Mouse (Mus musculus) liver, embryonic 14.5 days (tissue): ENCODE results near the gene 1700028P14Rik. TPM values are rescaled to one million over a fixed set of nuclear protein-coding genes. Genes with fewer than 3 reads are reported as not detected.
A peak's percentile ranks its signal among the peaks of the same experiment; 100 is the strongest.

ENCODE experiments used
- ATAC-seq: fragments of 200-750 bp; cut with Nextera tagmentation; 2 replicates; pipeline ENCODE4 v1.8.0; 2017; ENCODE audit warnings: moderate number of reproducible peaks, mild to moderate bottlenecking, moderate library complexity; ENCODE audit not compliant: insufficient read depth
- DNase-seq, 3 experiments: peaks; one replicate each; pipeline ENCODE4 v3.0.0-alpha.2; 2012 to 2013; ENCODE audit warnings: low read depth in 3 of 3, low spot score in 3 of 3
- H3K27ac ChIP-seq: fragments of 300-500 bp; sonication (generic); 2 replicates; pipeline ENCODE4 v1.5.1; 2014; ENCODE audit warnings: moderate library complexity, mild to moderate bottlenecking, control low read depth, inconsistent platforms
- H3K27me3 ChIP-seq: fragments of 300-500 bp; sonication (generic); 2 replicates; pipeline ENCODE4 v1.6.1; 2014; ENCODE audit warnings: mild to moderate bottlenecking, low read length, moderate library complexity; ENCODE audit not compliant: control insufficient read depth, insufficient read depth
- H3K36me3 ChIP-seq: fragments of 300-500 bp; sonication (generic); replicated peaks from 2 replicates; pipeline ENCODE4 v1.6.1; 2014; ENCODE audit warnings: low read depth; ENCODE audit not compliant: control insufficient read depth, insufficient read depth
- H3K4me1 ChIP-seq, 2 experiments: fragments of 200-500 bp in 1 of 2; fragments of 300-500 bp in 1 of 2; sonication (generic) in 1 of 2; replicated peaks; 2 replicates each; pipeline ENCODE4 v1.6.1; 2012 to 2014; ENCODE audit warnings: antibody characterized with exemption in 1 of 2, inconsistent platforms in 1 of 2, low read length in 1 of 2; ENCODE audit not compliant: control insufficient read depth in 2 of 2, insufficient read depth in 2 of 2
- H3K4me2 ChIP-seq: fragments of 300-500 bp; sonication (generic); 2 replicates; pipeline ENCODE4 v1.6.1; 2014; ENCODE audit warnings: low read depth, mild to moderate bottlenecking, control low read depth, moderate library complexity
- H3K4me3 ChIP-seq, 2 experiments: fragments of 200-500 bp in 1 of 2; fragments of 300-500 bp in 1 of 2; sonication (generic) in 1 of 2; 2 replicates each; pipeline ENCODE4 v1.5.1; 2012 to 2014; ENCODE audit warnings: low read depth in 2 of 2, low read length in 2 of 2, mild to moderate bottlenecking in 2 of 2, control low read depth in 1 of 2, inconsistent platforms in 1 of 2, moderate library complexity in 1 of 2; ENCODE audit not compliant: insufficient read depth in 1 of 2
- H3K9ac ChIP-seq: fragments of 300-500 bp; sonication (generic); replicated peaks from 2 replicates; pipeline ENCODE4 v1.6.1; 2014; ENCODE audit warnings: mild to moderate bottlenecking, control low read depth, moderate library complexity
- H3K9me3 ChIP-seq: fragments of 300-500 bp; sonication (generic); 2 replicates; pipeline ENCODE4 v1.6.1; 2016; ENCODE audit warnings: low read length, mixed read lengths; ENCODE audit not compliant: control insufficient read depth
- CTCF ChIP-seq: IDR thresholded peaks from 2 replicates; pipeline ENCODE4 v1.5.1; 2016; ENCODE audit warnings: antibody characterized with exemption, low read depth, control low read depth
- EP300 ChIP-seq: IDR thresholded peaks from 2 replicates; pipeline ENCODE4 v1.6.1; 2016; ENCODE audit warnings: antibody characterized with exemption, low read depth
- WGBS: fragments of 180-500 bp; shearing (Covaris S2); extraction: QIAGEN DNeasy Blood & Tissue Kit; methylation state at CpG from one replicate; pipeline ENCODE4 v1.1.7; 2014; ENCODE audit not compliant: insufficient replicate concordance; 5-methylcytosine and 5-hydroxymethylcytosine counted together
- polyA plus RNA-seq, 2 experiments: library from polyadenylated mRNA; depleted of rRNA in 1 of 2; stranded (reverse) in 1 of 2; unstranded in 1 of 2; fragments of >200 nt; fragmentation: Nextera tagmentation in 1 of 2; extraction: Ambion mirVana in 1 of 2; gene quantifications; 2 replicates each; pipeline versions ENCODE4 v1.2.1 to v1.2.3; 2012 to 2014

The 1700028P14Rik gene
- polyA plus RNA-seq (2012; rRNA removed) (not detected in 2 replicates), polyA plus RNA-seq (2014; fragmentation: Nextera tagmentation; extraction: Ambion mirVana) (not detected in 2 replicates)

DNA sequence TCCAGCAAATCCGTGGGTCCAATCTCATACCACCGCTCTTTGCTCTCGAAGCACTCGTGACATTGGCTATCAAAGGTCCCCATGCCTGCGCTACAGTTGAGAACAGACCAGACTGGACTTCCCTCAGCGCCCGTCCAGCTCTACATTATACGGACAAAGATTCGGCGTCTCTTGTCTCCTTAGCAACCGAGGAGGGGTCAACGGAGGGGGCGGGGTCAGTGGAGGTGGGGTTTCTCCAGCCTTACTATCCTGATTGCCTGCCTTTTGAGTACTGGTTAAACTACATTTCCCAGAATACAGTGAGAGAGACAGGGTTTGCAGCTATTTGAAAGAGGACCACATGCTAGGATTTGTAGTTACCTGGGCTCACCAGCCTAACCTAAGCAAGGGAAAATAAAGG, at the start of gene 1700028P14Rik:
1700028P14Rik (minus strand) TSS at position 169 of the 400 bp plus-strand sequence.
- peak in 2 of 3 experiments; percentile 0 to 12 for DNase-seq
- ATAC-seq = no peak
- WGBS = 8% methylated on average over 13 of the region's 13 CpGs
- H3K9ac ChIP-seq = no peak within 1 kb of the TSS
- TF ChIP-seq EP300 = no peak
- no peak for TF ChIP-seq CTCF
- H3K4me3 ChIP-seq = no peak within 1 kb of the TSS
- no peaks in the 10 kb centered on the region for H3K27me3 ChIP-seq
- no peaks in the 10 kb centered on the region for H3K9me3 ChIP-seq
- no peaks in the 10 kb centered on the region for H3K4me1 ChIP-seq
- H3K27ac ChIP-seq = no peak within 1 kb of the TSS
- no peak within 1 kb of the TSS for H3K4me2 ChIP-seq
- H3K36me3 ChIP-seq = no peaks in the 10 kb centered on the region

DNA sequence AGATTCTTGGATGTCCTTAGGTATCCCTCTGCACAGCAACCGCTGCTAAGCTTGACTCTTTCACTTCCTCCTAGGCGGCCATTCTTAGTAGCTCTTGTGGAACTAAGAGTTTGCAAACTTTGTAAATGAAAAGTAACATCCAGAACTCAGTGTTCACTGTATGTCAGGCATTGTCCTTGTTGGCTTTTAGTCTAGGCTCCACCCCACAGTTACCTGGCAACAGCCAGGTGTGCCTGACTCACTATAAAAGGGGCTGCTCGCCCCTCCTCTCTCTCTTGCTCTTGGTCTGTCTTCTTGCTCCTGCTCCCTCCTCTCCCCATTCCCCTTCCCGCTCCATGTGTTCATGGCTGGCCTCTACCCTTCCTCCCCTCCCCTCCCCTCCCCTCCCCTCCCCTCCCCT, 46.5 kb upstream of the 1700028P14Rik start:
- Histone ChIP-seq H3K27ac (no peak overlapping the region), H3K4me2 (no peak overlapping the region), H3K4me3 (no peak overlapping the region), H3K9ac (no peak overlapping the region), H3K9me3 (no peaks in the 10 kb centered on the region), H3K4me1 (no peaks in the 10 kb centered on the region), H3K36me3 (peaks cover 26% of the 10 kb centered on the region), H3K27me3 (no peaks in the 10 kb centered on the region)
- DNase-seq (no peak), ATAC-seq (no peak)
- 69% methylated on average over 4 of the region's 4 CpGs for WGBS
- TF ChIP-seq EP300 (no peak), CTCF (no peak)

DNA sequence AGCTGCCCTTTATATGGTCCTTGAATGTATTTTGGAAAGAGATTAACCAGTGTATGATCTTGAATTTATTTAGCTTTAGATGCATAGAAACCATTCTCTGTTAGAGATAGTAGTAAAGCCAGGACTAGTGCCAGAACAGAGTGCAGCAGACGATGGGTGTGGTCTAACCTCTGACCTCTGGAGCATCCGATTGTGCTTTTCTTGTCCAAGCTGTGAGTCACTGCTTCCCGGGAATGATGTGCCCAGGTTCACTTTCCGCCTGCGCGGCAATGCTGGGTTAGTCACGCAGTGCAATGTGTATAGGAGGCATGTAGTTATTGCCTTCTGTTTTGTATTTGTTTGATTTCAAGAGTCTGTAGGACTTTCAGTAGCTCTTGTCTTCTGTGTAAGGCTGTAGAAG, 45.8 kb upstream of the 1700028P14Rik start:
- H3K36me3 ChIP-seq = peaks cover 26% of the 10 kb centered on the region
- no peak overlapping the region for H3K9ac ChIP-seq
- H3K27ac ChIP-seq = no peak overlapping the region
- ATAC-seq (no peak), DNase-seq (no peak)
- H3K9me3 ChIP-seq = no peaks in the 10 kb centered on the region
- TF ChIP-seq CTCF (no peak), EP300 (no peak)
- no peak overlapping the region for H3K4me2 ChIP-seq
- 83% methylated on average over 7 of the region's 7 CpGs for WGBS
- no peaks in the 10 kb centered on the region for H3K27me3 ChIP-seq
- H3K4me1 ChIP-seq = no peaks in the 10 kb centered on the region
- no peak overlapping the region for H3K4me3 ChIP-seq

DNA sequence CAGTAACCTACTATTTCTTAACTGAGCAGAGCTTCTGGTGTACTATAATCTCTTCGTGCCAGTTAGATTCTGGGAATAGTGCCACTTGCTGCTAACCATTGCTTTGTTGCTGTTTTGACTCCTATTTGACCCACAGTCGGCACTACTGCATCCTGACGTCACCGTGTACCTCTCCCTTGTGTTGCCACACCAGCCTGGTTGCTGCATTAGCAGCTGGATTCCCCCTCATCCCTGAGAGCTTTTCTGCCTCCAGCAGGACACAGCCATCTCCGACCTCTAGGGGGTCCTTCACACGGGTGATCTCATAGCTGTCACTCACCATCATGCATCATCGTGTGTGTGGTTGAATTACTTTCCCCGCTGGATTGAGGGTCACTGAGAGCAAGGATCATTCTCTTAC, 45.2 kb upstream of the 1700028P14Rik start:
- no peak for ATAC-seq
- H3K27ac ChIP-seq = no peak overlapping the region
- H3K9me3 ChIP-seq = no peaks in the 10 kb centered on the region
- H3K27me3 ChIP-seq = no peaks in the 10 kb centered on the region
- peaks cover 26% of the 10 kb centered on the region for H3K36me3 ChIP-seq
- no peak overlapping the region for H3K9ac ChIP-seq
- TF ChIP-seq EP300 = no peak
- TF ChIP-seq CTCF = peak; percentile 15; the same call in 1 of the 2 replicates
- no peak for DNase-seq
- no peak overlapping the region for H3K4me2 ChIP-seq
- no peak overlapping the region for H3K4me3 ChIP-seq
- WGBS = 85% methylated on average over 8 of the region's 8 CpGs
- no peaks in the 10 kb centered on the region for H3K4me1 ChIP-seq

DNA sequence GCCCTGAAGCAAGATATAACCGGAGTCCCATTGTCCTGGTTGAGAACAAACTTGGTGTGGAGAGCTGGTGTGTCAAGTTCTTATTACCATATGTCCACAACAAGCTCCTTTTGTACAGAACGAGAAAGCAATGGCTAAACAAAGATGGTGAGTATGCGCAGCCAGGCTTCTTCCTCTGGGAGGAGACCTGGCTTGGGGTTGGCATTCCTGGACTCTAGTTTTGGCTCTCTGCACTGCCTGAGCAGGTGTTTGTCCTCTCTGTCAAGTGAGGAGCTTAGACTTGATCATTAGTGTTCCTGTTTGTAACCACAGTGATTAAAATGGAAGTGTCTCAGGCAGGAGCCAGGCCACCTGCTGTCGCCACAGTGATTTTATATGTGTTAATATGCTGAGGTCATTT, 41.7 kb upstream of the 1700028P14Rik start:
- Histone ChIP-seq H3K27ac (no peak overlapping the region), H3K9me3 (no peaks in the 10 kb centered on the region), H3K9ac (no peak overlapping the region), H3K4me1 (0 out of 4 replicates have a peak, but pooled peaks cover 0 to 2% of the 10 kb centered on the region in 2 experiments), H3K4me2 (no peak overlapping the region), H3K4me3 (no peak overlapping the region), H3K27me3 (no peaks in the 10 kb centered on the region), H3K36me3 (peaks cover 26% of the 10 kb centered on the region)
- 80% methylated on average over 4 of the region's 4 CpGs for WGBS
- TF ChIP-seq EP300 = no peak
- ATAC-seq (no peak), DNase-seq (no peak)
